Mouse (Mus musculus): ENCODE results near the gene Trmt1l.
A peak's percentile ranks its signal among the peaks of the same experiment; 100 is the strongest.
"Not testable (repeated sequence)": the region's sequence is repeated elsewhere in the genome, so short reads cannot be mapped to it uniquely, and the experiment has no call there.

The Trmt1l gene

GRCm38 (mm10) chr1:151428263-151429221 is at the start of gene Trmt1l, which contains the start of gene Swt1:
TSS of gene Trmt1l (plus strand) at chr1:151428542.
TSS of gene Swt1 (minus strand) at chr1:151428455.
- DNase-seq (ENCODE audit: low spot score in 2 of 2) = peak; percentile 98

DNA sequence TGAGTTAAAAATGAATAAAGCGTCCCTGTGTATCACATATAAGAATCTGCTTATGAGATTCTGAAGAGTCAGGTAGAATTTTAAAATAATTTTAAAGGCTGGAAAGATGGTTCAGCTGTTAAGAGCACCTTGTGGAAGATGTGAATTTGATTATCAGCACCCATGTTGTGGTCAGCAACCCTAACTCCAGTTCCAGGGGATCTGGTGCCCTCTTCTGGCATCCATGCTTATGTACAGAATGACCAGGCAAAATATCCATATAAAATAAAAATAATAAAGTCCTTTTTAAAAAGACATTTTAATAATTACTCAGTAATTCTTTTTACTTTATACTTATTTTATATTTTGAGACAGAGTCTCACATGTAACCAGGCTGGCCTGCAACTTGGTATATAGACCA is 38.3 kb upstream of the Trmt1l start:
- peak in 1 of 2 experiments; percentile 13 for DNase-seq (ENCODE audit: low spot score in 2 of 2)

DNA sequence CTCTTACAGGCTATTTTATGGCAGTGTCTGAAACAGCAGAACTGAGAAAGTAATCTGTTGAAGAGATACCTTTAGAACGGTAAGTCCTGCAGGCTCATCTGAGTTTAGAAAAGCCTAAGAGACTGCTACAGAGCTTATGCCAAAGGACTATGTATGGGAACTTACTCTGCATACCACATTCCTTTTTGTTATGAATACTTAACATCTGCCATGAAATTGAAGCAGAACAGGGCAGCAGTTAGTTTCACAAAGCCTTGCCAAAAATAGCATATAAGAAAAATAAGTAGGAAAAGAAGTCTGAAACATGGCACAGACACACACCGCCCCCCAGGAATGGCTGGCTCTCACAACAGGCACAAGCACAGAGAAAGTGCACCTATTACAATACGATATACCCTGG is 18.5 kb upstream of the Trmt1l start:
- DNase-seq (ENCODE audit: low spot score in 2 of 2) = no peak

DNA sequence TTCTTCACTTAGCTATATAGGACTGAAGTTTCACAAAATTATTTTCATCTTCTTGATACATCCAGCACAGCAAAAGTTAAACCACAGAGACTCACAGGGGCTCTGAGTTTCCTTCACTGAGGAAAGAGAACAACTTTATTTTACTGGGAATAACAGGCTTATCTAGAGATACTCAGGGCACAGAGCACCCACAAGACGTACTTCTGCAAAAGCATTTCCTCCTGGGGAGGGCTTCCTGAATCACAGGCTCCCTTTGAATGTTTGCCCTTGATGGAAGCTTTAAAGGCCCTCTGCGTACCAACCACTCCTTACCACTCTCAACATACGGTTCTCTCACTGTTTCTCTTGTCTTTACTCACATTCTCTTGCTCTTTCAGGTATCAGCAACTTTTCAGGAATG is 6.2 kb upstream of the Trmt1l start:
- DNase-seq (ENCODE audit: low spot score in 2 of 2) = no peak

DNA sequence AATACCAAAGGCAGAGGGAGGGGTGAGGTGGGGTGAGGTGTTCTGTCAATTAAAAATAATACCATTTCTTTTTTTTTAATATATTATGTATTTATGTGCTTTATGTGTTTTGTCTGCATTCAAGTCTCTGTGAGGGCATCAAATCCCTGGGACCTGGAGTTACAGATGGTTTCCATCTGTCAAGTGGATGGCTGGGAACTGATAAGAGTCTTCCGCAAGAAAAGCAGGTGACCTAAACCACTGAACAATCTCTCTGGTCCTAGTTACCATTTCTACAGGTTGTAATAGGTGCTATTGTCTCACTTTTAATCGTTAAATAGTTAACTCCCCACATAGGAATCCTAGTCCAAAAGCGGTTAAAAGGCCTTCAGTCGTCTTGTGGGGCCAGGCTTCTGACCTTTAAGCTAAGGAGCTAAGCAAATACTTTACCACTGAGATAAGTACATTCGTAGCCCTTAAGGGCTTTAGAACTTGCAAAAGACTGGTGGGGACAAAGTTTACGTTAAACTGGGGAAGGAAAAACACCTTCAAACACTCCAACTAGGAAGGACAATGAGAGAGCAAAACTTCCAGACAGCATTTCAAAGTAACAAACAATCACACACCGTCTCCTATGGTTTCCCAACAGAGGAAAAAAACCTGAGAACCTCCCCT is 1.3 kb upstream of the Trmt1l start:
- DNase-seq (ENCODE audit: low spot score in 2 of 2) = no peak

DNA sequence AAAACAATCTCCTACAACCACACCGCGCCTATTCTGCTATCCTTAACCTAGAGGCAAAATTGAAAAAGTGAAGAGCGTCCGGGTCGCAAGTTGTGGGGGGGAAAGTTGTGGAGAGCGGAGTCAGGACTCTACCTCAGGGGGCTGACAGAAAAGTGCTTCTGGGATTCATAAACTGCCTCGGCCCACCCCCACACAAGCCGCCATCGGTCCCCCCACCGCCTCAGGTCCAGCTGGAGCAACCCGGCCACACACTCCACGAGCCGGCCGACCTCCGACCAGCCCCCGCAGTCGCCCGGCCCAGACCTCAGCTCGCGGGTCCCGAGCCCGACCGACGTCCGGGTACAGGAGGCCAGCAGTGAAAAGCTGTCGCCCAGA is 467 bp upstream of the Trmt1l start:
- DNase-seq (ENCODE audit: low spot score in 2 of 2) = no peak

DNA sequence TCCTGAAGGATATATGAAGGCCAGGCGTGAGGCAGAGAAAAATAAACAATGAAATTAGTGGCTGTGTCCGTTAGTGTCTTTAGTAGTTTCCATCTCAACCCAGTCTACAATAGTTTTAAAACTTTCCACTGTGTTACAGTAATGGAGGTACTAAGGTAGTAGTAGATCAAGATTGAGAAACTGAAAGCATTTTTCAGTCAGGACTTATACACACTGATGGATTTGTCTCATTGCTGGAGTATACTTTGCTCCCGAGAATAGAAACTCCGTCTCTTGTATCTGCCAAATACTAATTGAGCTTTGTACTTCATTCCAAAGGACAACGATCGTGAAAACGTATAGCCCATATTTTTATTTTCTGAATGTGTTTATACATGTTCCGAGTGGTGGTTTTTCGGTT is 974 bp downstream of the Trmt1l start:
- DNase-seq (ENCODE audit: low spot score in 2 of 2) = no peak

- no peak for DNase-seq (ENCODE audit: low spot score in 2 of 2)
These were observed 7.1 kb downstream of the Trmt1l start for GRCm38 (mm10) chr1:151435431-151435830.

DNA sequence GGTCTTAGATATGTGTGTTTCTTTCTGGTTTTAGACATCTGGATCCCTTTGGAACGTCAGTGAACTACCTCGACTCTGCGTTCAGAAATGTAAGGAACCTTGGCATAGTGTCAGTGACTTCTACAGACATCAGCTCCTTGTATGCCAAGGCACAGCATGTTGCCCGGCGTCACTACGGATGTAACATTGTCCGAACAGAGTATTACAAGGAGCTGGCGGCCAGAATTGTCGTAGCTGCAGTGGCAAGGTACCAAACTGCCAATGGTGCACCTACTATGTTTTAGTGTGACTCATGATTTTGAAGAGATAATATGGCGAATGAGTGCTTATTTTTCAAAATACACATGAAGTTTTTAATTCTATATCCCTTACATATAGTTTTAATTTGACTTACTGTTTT is 21.5 kb downstream of the Trmt1l start:
- DNase-seq (ENCODE audit: low spot score in 2 of 2) = no peak

- DNase-seq (ENCODE audit: low spot score in 2 of 2) = no peak
These were observed 22.5 kb downstream of the Trmt1l start for GRCm38 (mm10) chr1:151450851-151451250.

GRCm38 (mm10) chr1:151451946-151452345 is 23.6 kb downstream of the Trmt1l start:
- no peak for DNase-seq (ENCODE audit: low spot score in 2 of 2)

DNA sequence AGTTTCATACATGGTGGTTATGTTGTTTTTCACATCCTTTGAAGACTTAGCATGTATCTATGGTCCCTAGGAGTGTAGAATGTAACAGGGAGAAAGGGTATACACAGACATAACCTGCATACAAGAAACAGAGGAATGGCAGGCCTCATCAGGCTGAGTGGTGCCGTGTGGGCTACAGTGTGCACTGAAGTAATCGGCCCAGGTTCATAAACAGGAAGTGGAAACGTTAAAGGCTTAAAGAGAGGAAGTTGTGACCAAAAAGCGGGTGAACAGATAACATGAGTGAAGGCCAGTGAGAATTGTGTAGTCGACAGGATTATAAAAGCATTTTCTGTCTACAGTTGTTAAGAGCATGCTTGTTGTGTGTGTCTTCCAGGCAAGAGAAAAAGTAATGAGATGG is 28.7 kb downstream of the Trmt1l start:
- DNase-seq (ENCODE audit: low spot score in 2 of 2) = peak; percentile 44 to 58

DNA sequence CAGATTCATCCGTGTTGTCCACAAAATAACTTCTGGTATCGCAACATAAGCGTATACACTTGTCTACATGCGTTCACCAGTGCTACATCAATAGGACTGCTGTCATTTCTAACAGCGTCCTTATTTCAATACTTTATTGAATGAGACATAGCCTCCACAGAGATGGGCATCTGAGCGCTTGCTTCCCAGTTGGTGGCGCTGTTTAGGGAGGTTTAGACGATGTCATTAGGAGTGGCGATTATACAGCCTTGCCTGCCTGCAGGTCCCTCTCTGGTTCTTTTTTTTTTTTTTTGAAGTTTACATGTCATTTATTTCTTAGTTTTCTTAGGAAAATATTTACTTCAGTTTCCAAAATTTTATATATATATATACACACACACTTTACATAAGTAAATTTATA is 32.9 kb downstream of the Trmt1l start:
- no peak for DNase-seq (ENCODE audit: low spot score in 2 of 2)

- DNase-seq (ENCODE audit: low spot score in 2 of 2) = no peak
These were observed 36.6 kb downstream of the Trmt1l start for GRCm38 (mm10) chr1:151464914-151465313.

DNA sequence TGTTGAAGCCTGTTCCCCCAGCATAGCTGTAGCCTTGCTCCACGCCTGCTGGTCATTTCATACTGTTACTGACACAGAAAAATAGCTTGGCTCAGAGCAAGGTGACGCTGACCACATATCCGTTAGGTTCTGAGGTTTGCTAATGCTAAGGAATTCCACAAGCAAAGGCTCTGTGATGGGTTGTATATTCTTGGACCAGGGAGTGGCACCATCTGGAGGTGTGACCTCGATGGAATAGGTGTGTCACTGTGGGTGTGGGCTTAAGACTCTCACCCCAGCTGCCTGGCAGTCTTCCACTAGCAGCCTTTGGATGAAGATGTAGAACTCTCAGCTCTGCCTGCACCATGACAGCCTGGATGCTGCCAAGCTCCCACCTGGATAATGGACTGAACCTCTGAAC is 38.2 kb downstream of the Trmt1l start:
- no peak for DNase-seq (ENCODE audit: low spot score in 2 of 2)

DNA sequence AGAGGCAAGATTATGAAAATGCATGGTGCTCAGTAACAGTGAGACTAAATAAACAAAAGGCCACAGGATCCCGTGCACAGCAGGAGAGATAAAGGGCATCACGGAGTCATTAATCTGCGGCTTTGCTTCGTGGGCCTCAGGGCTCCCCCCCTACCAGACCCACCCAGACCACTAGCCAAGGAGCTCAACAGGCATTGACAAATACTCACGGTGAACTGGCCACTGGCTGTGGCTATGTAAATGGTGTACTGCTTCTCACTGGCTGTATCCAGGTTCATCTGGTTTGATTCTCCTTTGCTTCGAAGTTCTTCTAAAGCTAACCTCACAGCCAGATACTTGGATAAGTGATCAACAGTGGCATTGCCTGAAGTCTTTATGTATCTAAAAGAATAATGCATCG is 43.1 kb downstream of the Trmt1l start:
- no peak for DNase-seq (ENCODE audit: low spot score in 2 of 2)

DNA sequence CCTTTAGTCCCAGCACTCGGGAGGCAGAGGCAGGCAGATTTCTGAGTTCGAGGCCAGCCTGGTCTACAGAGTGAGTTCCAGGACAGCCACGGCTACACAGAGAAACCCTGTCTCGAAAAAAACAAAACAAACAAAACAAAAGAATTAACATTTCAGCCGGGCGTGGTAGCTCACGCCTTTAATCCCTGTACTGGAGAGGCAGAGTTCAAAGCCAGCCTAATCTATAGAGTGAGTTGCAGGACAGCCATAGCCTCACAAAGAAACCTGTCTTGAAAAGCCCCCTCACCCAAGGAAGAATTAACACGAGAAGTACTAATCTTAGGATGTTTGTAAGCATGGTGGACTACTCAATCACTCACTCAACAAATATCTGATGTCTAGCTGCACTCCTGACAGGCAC is 44.0 kb downstream of the Trmt1l start:
- not testable (repeated sequence) for DNase-seq (ENCODE audit: low spot score in 2 of 2)

GRCm38 (mm10) chr1:151482497-151482896 is 54.2 kb downstream of the Trmt1l start:
- no peak for DNase-seq (ENCODE audit: low spot score in 2 of 2)

- peak; percentile 8 to 16 for DNase-seq (ENCODE audit: low spot score in 2 of 2)
These were observed 55.2 kb downstream of the Trmt1l start for GRCm38 (mm10) chr1:151483568-151483967.

DNA sequence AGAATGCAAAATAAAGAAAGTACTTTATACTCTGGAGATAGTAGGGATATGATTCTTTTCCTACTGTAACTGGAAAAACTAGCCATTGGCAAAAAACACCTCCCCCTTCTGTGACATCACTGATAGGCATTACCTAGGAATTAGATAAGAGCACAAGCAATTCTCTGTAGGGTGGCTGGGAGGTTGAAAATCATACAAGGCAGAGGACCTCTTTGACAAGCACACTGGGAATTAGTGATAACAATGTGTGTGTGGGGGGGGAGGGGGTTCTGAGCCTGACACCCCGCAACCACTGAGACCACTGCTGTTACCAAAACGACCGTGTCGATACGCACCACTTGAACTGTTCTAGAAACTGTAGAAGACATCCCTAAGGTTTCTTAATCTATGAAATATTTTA is 56.4 kb downstream of the Trmt1l start:
- DNase-seq (ENCODE audit: low spot score in 2 of 2) = no peak

DNA sequence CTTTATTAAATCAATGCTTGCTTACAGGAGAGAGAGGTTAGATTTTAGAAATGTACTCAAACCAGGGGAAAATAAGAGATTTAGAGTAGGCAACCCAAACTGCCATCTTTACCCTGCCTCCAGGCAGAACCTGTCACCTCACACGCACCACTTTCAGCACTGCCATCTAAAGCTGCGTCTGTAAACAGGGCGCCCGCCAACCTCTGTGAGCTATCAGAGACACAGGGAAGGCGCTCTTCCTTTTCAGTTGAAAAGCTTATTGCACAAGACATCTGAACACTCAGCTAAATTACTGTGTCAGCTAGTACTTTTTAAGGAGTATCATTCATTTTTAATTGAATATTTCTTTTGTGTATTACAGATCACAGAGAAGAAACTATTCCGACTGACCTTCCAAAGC is 61.5 kb downstream of the Trmt1l start:
- DNase-seq (ENCODE audit: low spot score in 2 of 2) = no peak

- no peak for DNase-seq (ENCODE audit: low spot score in 2 of 2)
These were observed 64.1 kb downstream of the Trmt1l start for GRCm38 (mm10) chr1:151492419-151492818.

DNA sequence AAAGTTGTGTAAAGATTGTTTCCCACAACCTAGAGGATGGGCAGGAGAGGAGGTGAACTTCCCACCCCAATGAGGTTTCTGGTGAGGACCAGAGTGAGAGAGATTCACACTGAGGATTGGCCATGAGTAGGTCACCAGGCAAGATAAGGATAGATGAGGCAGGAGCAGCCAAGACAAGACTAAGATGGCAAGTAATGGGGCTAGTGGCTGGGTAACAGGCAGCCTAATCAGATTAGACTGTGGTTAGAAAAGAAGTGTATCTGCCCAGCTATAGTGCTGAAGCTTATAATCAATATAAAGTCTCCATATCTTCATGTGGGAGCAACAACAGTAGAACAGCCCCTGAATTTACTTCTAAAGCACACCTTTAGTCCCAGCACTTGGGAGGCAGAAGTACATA is 65.5 kb downstream of the Trmt1l start:
- DNase-seq (ENCODE audit: low spot score in 2 of 2) = no peak
